ENCODE assay signal across 8 mouse cellular contexts in the genomic region with DNA sequence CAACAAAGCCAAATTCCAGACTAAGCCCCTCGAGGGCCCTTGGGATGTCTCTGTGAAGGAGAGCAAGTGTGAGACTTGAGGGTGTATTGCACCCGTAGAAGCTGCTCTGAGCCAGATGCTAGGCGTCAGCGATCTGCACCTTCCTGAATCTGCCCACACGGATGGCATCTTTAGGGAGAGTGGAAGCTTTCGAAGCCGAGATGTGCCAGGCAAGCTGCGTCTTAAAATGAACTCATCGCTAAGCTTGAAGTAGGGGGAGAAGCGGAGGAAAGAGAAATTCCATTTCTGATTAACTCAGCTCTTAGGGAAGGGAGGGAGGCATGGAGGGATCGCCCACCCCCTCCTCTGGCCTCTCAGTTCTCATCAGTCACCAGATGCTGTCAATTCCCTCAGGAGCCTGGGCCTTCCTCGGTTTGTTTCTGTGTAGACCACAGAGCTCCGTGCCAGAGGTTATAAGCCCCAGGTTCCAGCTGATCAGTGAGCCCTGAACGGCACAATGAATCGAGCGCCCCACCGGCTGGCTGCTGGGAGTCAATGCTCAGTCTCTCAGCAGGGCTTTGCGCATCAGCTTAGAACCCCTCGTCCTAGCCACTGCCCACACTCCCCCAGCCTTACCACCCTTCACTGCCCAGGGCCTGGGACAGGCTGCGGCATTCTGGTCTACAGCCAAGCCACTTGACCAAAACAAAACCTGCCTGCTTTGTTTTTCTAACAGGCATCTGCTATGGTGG.
A peak's percentile ranks its signal among the peaks of the same experiment; 100 is the strongest.
DNase-seq lines count a peak whose midpoint lies in the region; ATAC-seq and TF ChIP-seq lines count a peak whose summit lies in the region.

No protein-coding gene starts in this region.

- ATAC-seq in heart, embryonic 14.5 days (ENCODE audit: insufficient number of reproducible peaks, insufficient read depth, low FRiP score, low read depth) = 0 out of 2 replicates have a peak, but pooled peaks have one; percentile 24
- ATAC-seq in lung, postnatal 0 days = peak; percentile 40

- H3K4me2 ChIP-seq in heart, embryonic 14.5 days (ENCODE audit: low read length) = peak overlapping the region; percentile 44
- peak overlapping the region; percentile 30 for H3K4me2 ChIP-seq in lung, postnatal 0 days (replicated peaks; ENCODE audit: low read depth, low read length)

- TF ChIP-seq CTCF in lung, postnatal 0 days (IDR thresholded peaks at IDR 0.05) = no peak

- H3K27me3 ChIP-seq in embryonic facial prominence, embryonic 10.5 days (replicated peaks; ENCODE audit: low read depth, poor library complexity, severe bottlenecking) = peaks cover 46% of the 10 kb centered on the region
- H3K27me3 ChIP-seq in heart, embryonic 14.5 days (ENCODE audit: control insufficient read depth, insufficient read depth, low read length) = no peaks in the 10 kb centered on the region
- H3K27me3 ChIP-seq in lung, postnatal 0 days (replicated peaks; ENCODE audit: insufficient read depth, low read length) = no peaks in the 10 kb centered on the region

- H3K9me3 ChIP-seq in embryonic facial prominence, embryonic 10.5 days = no peaks in the 10 kb centered on the region
- H3K9me3 ChIP-seq in heart, embryonic 14.5 days (ENCODE audit: control insufficient read depth, low read length) = no peaks in the 10 kb centered on the region
- H3K9me3 ChIP-seq in lung, postnatal 0 days (ENCODE audit: low read length) = no peaks in the 10 kb centered on the region

- TF ChIP-seq EP300 in lung, postnatal 0 days (IDR thresholded peaks at IDR 0.05) = no peak

- 0 out of 2 replicates have a peak overlapping the region, but pooled peaks have one; percentile 48 for H3K27ac ChIP-seq in embryonic facial prominence, embryonic 10.5 days (replicated peaks)
- peak overlapping the region in 1 of 2 experiments; percentile 10; a peak in 2 of 4 replicates for H3K27ac ChIP-seq in heart, embryonic 14.5 days (replicated peaks in 1 of 2; ENCODE audit: control insufficient read depth in 1 of 2, insufficient read depth in 1 of 2, low read depth in 2 of 2, low read length in 2 of 2)
- H3K27ac ChIP-seq in lung, postnatal 0 days (ENCODE audit: low read length) = no peak overlapping the region; the same call in 1 of the 2 replicates

- peak overlapping the region; percentile 42; the same call in 1 of the 2 replicates for H3K9ac ChIP-seq in heart, embryonic 14.5 days (ENCODE audit: low read length)
- H3K9ac ChIP-seq in lung, postnatal 0 days (replicated peaks; ENCODE audit: low read depth) = no peak overlapping the region

- H3K4me1 ChIP-seq in embryonic facial prominence, embryonic 10.5 days = peaks cover 23% of the 10 kb centered on the region
- H3K4me1 ChIP-seq in heart, embryonic 14.5 days (ENCODE audit: control insufficient read depth in 2 of 2, insufficient read depth in 2 of 2, low read length in 2 of 2) = peaks cover 20% of the 10 kb centered on the region in 2 experiments
- peaks cover 12% of the 10 kb centered on the region for H3K4me1 ChIP-seq in lung, postnatal 0 days (ENCODE audit: insufficient read depth, low read depth, low read length)

- H3K4me3 ChIP-seq in embryonic facial prominence, embryonic 10.5 days = peak overlapping the region; percentile 21; the same call in 1 of the 2 replicates
- H3K4me3 ChIP-seq in heart, embryonic 14.5 days (ENCODE audit: control insufficient read depth in 1 of 2, insufficient read depth in 1 of 2, low read depth in 1 of 2, low read length in 2 of 2) = no peak overlapping the region; a peak in 1 of 4 replicates
- no peak overlapping the region for H3K4me3 ChIP-seq in lung, postnatal 0 days (ENCODE audit: low read depth, low read length)

- DNase-seq in adrenal gland, postnatal 36 days = peak; percentile 17 to 37
- no peak for DNase-seq in adrenal gland, adult 18-20 months (ENCODE audit: low spot score in 2 of 2)
- DNase-seq in embryonic facial prominence, embryonic 10.5 days (ENCODE audit: low spot score) = peak; percentile 52
- peak; percentile 59 for DNase-seq in kidney, postnatal 14 days
- DNase-seq in lung, postnatal 0 days (ENCODE audit: low spot score) = peak; percentile 31
- DNase-seq in right cerebral cortex, postnatal 14 days = peak; percentile 43
- no peak for DNase-seq in thymus, postnatal 0 days (ENCODE audit: low spot score)

- H3K36me3 ChIP-seq in embryonic facial prominence, embryonic 10.5 days (replicated peaks) = no peaks in the 10 kb centered on the region
- H3K36me3 ChIP-seq in heart, embryonic 14.5 days (ENCODE audit: control insufficient read depth, insufficient read depth, low read length) = no peaks in the 10 kb centered on the region
- no peaks in the 10 kb centered on the region for H3K36me3 ChIP-seq in lung, postnatal 0 days (ENCODE audit: insufficient read depth, low read length)

- 25% methylated on average over 20 of the region's 20 CpGs for WGBS in embryonic facial prominence, embryonic 10.5 days
- 17% methylated on average over 20 of the region's 20 CpGs for WGBS in heart, embryonic 14.5 days
- 14% methylated on average over 20 of the region's 20 CpGs for WGBS in lung, postnatal 0 days

Comparison
In these comparisons a context has a peak if more than half of its experiments do, and no peak if none do; other contexts are left out.
1. DNase-seq: peak in adrenal gland, postnatal 36 days (2 of 2), embryonic facial prominence, embryonic 10.5 days (single experiment), kidney, postnatal 14 days (single experiment), lung, postnatal 0 days (single experiment) and right cerebral cortex, postnatal 14 days (single experiment); none in adrenal gland, adult 18-20 months (0 of 2) and thymus, postnatal 0 days (single experiment).